Mouse (Mus musculus) erythroblast, adult 5-6 weeks (primary cell): ENCODE measurements around the gene Tmem151b. TPM values are rescaled to one million over a fixed set of nuclear protein-coding genes. Genes with fewer than 3 reads are reported as not detected.

ENCODE experiments used
- ATAC-seq: replicated peaks from 2 replicates; pipeline ENCODE4 v1.8.0; 2016; ENCODE audit warnings: moderate number of reproducible peaks, mild to moderate bottlenecking, moderate TSS enrichment, inconsistent platforms; ENCODE audit not compliant: poor library complexity, low FRiP score, severe bottlenecking
- total RNA-seq, 2 experiments: library from RNA; stranded (forward) in 1 of 2; stranded (reverse) in 1 of 2; fragments of 150-400 nt in 1 of 2; fragments of 200-764, 138-1000 nt in 1 of 2; gene quantifications; 2 replicates each; pipeline versions ENCODE4 v1.2.3 to v1.2.4; 2015 to 2017; ENCODE audit warnings: low replicate concordance in 2 of 2

Tmem151b gene
- total RNA-seq, 2 experiments from 2014 or later = not detected

GRCm38 (mm10) chr17:45584939-45585678, 35.6 kb upstream of the Tmem151b start:
- ATAC-seq = no peak

DNA sequence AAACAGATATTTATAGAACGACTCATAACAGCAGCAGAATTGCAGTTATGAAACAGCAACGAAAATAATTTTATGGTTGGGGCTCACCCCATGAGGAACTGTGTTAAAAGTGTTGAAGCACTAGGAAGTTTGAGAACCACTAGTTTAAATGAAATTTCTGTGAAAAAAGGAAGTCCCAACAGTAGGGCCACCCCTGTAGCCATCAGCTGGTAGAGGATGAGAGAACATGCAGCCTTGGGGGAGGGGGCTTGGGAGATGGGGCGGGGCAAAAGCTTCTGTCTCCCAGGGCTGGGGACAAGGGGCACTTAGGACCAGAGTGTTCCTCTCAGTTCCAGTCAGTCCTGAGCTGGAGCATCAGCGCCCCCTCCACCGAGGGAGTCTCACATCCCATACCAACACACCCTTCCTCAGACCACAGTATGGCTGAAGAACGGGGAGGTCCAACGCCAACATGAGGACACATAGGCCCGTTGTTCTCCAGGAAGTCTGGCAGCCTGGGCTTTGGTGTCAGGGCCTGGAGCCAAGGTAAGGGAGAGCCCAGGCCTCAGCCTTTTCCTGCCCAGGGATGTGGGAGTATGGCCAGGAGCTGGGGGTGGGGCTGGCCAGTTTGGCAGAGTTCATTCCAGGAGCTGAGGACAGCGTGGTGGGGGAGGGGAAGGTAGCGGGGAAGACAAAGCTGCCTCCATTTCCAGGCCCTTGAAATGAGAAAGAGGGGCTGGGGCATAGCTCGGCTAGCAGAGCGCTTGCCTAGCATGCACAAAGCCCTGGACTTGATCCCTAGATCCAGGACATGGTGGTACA, 34.8 kb upstream of the Tmem151b start:
- ATAC-seq = no peak

DNA sequence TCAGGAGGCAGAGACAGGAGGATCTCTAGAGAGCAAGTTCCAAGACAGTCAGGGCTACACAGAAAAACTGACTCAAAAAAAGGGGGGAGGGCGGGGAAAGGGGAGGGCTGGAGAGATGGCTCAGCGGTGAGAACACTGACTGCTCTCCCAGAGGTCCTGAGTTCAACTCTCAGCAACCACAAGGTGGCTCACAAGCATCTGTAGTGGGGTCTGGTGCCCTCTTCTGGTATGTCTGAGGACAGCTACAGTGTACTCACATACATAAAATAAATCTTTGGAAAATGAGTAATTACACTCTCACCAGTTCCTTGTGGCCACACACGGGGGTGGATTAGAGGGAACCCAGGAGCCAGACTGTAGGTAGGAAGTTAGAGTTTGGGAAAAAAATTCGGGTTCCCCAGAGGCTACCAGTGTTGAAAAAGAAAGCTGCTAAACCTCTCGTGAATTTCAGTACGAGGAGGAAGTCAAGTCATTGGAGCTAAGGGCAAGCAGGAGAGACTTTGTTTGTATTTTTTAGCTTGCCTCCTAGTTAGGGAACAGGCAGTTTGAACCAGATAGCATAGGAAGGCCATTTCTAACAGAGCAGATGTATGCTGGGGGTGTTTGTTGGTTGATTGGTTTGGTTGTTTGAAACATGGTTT, 33.4 kb upstream of the Tmem151b start:
- no peak for ATAC-seq

- peak; percentile 34 for ATAC-seq
These were observed 32.7 kb upstream of the Tmem151b start for GRCm38 (mm10) chr17:45582188-45582587.

- ATAC-seq = peak; percentile 73
These were observed 32.1 kb upstream of the Tmem151b start for GRCm38 (mm10) chr17:45581567-45581983.

GRCm38 (mm10) chr17:45580958-45581477, 31.5 kb upstream of the Tmem151b start:
- 0 out of 2 replicates have a peak, but pooled peaks have one; percentile 9 for ATAC-seq

DNA sequence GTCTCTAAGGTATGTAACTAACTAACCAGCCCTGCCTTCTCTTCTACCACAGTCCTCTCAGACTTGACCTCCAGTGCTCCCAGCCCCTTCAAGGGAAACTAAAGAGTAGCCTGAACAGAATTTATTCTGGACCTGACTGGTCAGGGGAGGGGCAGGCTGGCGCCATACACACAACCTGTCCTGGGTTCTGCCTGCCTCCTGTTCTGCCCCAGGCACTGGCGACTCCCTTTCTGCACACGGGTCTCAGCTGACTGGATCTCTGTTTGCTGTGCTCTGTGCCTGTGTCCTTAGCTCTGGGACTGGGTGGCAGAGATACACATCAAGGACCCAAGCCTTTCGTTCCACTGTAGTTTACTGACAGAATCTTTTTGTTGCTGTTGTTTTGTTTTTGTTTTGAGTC, 30.1 kb upstream of the Tmem151b start:
- no peak for ATAC-seq

- ATAC-seq = no peak
These were observed 29.4 kb upstream of the Tmem151b start for GRCm38 (mm10) chr17:45578843-45579242.

- ATAC-seq = no peak
These were observed 28.8 kb upstream of the Tmem151b start for GRCm38 (mm10) chr17:45578242-45578641.

- no peak for ATAC-seq
These were observed 25.8 kb upstream of the Tmem151b start for GRCm38 (mm10) chr17:45575123-45575897.

GRCm38 (mm10) chr17:45574129-45574761, 24.8 kb upstream of the Tmem151b start:
- ATAC-seq = peak; percentile 40

GRCm38 (mm10) chr17:45573780-45574123, 24.3 kb upstream of the Tmem151b start:
- peak; percentile 77 for ATAC-seq

DNA sequence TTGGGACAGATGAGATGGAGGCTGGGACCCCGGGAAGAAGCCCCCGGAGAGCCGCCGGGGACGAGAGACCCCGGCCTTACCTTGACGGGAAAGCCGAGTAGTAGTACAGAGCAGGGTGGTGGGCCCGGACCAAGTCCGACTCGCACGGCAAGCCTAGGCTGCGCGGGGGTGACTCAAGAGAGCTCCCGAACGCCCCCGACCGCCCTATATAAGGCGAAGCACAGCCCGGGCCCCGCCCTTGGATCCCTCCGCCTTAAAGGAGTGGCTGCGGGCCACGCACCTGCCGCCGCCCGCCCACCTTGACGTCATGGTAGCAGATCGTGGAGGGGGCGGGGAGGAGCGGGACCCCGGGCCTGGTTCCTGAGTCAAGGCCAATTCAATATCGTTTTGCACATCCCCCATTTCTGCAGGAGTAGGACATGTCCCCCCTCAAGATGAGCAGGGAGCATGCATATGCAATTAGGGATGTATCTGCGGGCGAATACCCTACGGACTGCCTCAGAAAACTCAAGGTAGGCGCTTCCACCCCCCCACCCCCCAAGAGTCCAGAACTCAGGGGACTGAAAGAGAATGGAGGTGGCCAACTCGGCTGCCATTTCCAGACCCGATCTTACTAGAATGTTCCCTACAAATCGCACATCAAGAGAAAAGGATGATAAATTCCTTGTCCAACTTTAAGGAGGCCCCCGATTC, 23.8 kb upstream of the Tmem151b start, which contains the start of gene Hsp90ab1:
TSS of gene Hsp90ab1 (minus strand) at position 185 of the 693 bp plus-strand sequence.
- peak; percentile 85 for ATAC-seq

DNA sequence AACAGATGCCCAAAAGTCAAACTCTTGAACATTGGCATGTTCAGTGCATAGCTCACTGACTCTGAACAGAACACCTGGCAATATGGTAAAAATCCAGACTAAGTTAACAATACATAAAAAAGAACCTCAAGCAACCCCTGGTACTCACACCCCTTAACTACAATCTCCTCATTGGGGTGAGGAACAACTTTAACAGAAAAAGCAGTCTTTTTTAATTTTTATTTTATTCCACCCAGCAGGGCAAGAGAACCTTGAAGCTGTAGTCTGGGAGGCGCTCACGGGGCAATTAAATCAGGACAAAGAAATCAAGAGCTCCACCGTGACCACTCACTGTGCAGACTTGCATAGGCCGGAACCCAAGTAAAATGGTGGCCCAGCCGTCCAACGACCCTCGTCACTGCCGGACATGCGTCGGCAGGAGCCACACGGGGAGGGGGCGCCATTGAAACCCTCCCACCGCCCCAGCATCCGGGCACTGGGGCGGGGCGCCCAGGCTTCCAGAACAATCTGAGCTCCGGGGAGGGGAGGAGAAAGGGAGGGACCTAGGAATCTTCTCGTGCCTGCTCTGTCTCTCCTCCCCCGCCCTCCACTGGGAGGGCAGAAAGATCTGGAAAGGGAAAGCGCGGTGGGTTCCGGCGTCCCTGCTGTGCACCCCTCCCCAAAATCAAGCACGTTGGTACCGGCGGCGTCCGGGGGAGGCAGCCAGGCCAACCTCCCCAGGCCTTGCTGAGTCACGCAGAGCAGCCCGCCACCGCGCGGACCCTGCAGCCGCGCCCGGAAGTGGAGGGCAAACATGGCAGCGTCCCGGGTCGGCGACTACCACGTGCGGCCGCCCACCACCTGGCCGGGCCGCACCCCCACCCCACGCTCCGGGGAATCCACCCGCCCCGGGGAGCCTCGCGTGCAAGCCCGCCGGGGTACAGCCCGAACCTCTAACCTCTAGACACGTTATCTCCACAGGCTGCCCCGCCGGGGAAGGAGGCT, 22.9 kb upstream of the Tmem151b start:
- peak; percentile 52 for ATAC-seq

GRCm38 (mm10) chr17:45569999-45570398, 20.5 kb upstream of the Tmem151b start:
- ATAC-seq = no peak

GRCm38 (mm10) chr17:45568990-45569389, 19.5 kb upstream of the Tmem151b start:
- no peak for ATAC-seq

GRCm38 (mm10) chr17:45567162-45567601, 17.7 kb upstream of the Tmem151b start:
- no peak for ATAC-seq
